Mouse (Mus musculus) adrenal gland, adult 10 weeks (tissue): ENCODE data around the gene 4930402F06Rik. TPM values are rescaled to one million over a fixed set of nuclear protein-coding genes. Genes with fewer than 3 reads are reported as not detected.

Source experiments
- polyA plus RNA-seq: library from polyadenylated mRNA; stranded (reverse); fragments of 350-450 nt; fragmentation: Illumina TruSeq; extraction: RNeasy Lipid Tissue Mini Kit (QIAGEN cat#74804); gene quantifications from one replicate; pipeline ENCODE4 v1.2.3, GENCODE M21; 2014; ENCODE audit warnings: low read depth, low replicate concordance

Gene 4930402F06Rik
- polyA plus RNA-seq: not detected

GRCm38 (mm10) chr2:35397096-35397495, at the start of gene 4930402F06Rik:
Gene 4930402F06Rik (minus strand): TSS chr2:35397175.

GRCm38 (mm10) chr2:35367629-35368028, 29.3 kb downstream of the 4930402F06Rik start, which contains the start of gene 4930568D16Rik:
Gene 4930568D16Rik (minus strand): TSS chr2:35367729.

GRCm38 (mm10) chr2:35336388-35337280, 60.3 kb downstream of the 4930402F06Rik start, which contains the start of gene Stom:
Gene Stom (minus strand): TSS chr2:35336976.

Other genes starting within 250 kb of the 4930402F06Rik start
- 542 TPM for gene Rab14, start 196.1 kb downstream of the 4930402F06Rik start, polyA plus RNA-seq
- 22.3 TPM for gene Gsn, start 140.8 kb downstream of the 4930402F06Rik start, polyA plus RNA-seq
- 59.5 TPM for gene Stom, start 60.2 kb downstream of the 4930402F06Rik start, polyA plus RNA-seq
- not detected for gene 4930568D16Rik, start 29.4 kb downstream of the 4930402F06Rik start, polyA plus RNA-seq
- gene Ggta1, start 66.1 kb upstream of the 4930402F06Rik start, polyA plus RNA-seq: 19.9 TPM
- 2.8 TPM for gene Dab2ip, start 161.1 kb upstream of the 4930402F06Rik start, polyA plus RNA-seq